Mouse (Mus musculus) neural tube, embryonic 10.5 days (tissue): ENCODE measurements at regions not wholly inside any gene's neighbourhood (a gene's known extent, or its start where the extent isn't known, plus 50 kb on each side); places are given as distances from the start of the nearest gene placed in this dataset.

Experiments used
- DNase-seq: peaks from one replicate; pipeline ENCODE4 v3.0.0-alpha.2; 2017; ENCODE audit warnings: low spot score; ENCODE audit errors: extremely low spot score

- DNase-seq = no peak
Measured at GRCm38 (mm10) chr8:7594436-7594835, 1066.6 kb downstream of the Efnb2 start.

DNA sequence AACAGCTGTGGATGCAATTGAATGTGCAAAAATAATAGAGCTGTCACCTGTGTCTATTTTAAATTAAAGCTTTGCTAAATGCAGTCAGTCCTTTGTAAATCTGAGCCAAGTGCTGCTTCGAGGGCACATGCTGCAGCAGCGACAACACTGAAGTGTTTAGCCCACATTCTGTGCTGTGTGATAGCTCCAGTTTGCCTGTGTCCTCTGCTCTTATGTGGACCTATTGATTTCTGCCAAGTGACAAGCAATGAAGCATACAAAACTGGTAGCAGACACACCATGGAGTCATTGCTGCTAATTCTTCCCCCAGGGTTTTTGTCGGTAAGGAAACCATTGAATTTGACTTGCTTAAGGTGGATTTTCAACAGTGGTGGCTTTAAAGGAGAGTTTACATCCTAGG is 1085.4 kb downstream of the Efnb2 start:
- DNase-seq = no peak

DNA sequence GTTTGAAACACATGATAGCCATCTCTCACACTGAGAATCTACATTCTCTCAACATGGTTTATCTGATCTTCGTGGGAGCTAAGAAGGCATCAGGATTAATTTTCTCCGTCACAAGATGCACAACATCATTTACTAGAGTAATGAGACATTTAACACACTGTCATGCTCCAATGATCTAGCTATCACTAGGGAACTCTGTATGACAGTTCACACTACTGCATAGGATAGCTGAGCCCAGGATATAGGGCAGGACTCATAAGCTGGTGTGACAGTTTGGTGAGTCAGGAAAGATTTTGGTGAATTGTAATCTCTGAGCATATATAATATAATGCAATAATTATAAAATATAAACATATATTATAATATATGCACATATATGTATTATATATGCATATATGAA is 1100.4 kb downstream of the Efnb2 start:
- no peak for DNase-seq

GRCm38 (mm10) chr8:7554756-7555155 is 1106.3 kb downstream of the Efnb2 start:
- peak; percentile 19 for DNase-seq
